Mouse (Mus musculus) liver, adult 2 months (tissue): ENCODE results near the gene Qsox2.

Experiments used
- CTCF ChIP-seq: fragments of 200-500 bp; IDR thresholded peaks from 2 replicates; pipeline ENCODE4 v1.5.1; 2011; ENCODE audit warnings: low read depth, low read length, control low read depth
- POLR2A ChIP-seq: fragments of 200-500 bp; IDR thresholded peaks from 2 replicates; pipeline ENCODE4 v1.6.1; 2011; ENCODE audit warnings: low read length, control low read depth; ENCODE audit not compliant: insufficient read depth; ENCODE audit errors: extremely low read depth

DNA sequence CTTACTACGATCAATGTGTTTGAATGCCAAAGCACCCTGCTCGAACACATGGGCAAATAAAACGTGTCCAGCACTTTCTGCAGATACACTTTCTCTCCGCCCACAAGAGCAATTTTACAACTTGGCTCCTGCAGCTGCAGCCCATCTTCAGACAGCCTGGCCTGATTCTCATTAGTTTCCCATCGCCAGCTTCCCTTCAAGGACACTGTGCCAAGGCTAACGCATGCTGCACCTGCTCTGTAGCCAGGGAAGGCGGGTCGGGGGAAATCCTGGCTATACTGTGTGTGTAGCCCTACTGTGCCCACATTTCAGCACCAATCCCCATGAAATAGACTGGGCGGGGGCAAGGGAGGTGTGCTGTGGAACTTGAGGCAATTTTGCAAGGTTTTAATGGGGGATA is 3.0 kb upstream of the Qsox2 start:
- no peak for TF ChIP-seq CTCF
- no peak for TF ChIP-seq POLR2A
